Mouse (Mus musculus): Measurements from ENCODE around the gene Diexf.

The Diexf gene

GRCm38 (mm10) chr1:193138087-193138486 is 8.0 kb upstream of the Diexf start:
- DNase-seq = no peak

DNA sequence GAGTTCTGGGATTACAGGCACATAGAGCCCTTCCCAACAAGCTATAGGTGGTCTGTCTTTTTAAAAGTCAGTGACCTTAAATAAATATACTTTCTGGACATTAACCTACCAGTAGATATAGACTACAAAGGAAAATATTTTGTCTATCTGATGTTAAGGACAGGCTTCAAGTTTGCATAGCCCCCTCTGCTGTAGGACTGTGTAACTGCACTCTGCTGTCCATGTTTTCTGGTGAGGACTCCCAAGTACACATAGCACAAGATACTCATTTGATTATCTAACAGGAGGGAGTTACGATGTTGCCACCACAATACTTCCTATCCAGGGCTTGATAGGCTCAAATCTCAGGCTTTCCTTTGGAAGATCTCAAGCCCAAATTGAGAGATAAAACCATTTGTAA is 3.7 kb upstream of the Diexf start:
- DNase-seq = no peak

GRCm38 (mm10) chr1:193132385-193132784 is 2.3 kb upstream of the Diexf start:
- no peak for DNase-seq

DNA sequence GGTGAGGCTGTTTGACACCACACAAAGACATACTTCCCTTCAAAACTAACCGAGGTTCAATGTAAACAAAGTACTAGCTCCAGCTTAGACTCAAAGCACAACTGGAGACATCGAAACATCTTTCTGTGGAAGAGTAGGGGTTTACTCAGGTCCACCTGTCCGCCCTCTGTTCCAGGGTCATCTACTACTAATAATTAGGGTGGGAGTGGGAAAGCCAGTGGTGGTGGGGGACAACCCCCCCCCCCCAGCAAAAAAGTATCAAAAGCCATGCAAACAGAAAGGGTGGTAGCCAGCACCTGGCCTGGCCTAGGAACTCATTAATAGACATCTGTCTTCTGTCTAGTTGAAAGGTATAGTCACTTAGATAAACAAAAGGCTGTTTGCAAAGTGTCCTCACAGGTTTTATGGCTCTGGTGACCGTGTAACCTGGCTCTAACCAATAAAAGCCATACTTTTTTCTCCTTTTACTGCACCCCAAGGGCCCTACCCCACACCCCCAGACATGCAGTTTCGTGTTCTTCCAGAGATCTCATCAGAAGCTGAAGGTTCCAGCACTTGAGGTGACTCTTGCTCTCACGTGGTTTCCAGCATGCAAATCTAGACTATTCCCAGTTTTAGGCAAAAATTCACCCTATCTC is 1.4 kb upstream of the Diexf start:
- no peak for DNase-seq

DNA sequence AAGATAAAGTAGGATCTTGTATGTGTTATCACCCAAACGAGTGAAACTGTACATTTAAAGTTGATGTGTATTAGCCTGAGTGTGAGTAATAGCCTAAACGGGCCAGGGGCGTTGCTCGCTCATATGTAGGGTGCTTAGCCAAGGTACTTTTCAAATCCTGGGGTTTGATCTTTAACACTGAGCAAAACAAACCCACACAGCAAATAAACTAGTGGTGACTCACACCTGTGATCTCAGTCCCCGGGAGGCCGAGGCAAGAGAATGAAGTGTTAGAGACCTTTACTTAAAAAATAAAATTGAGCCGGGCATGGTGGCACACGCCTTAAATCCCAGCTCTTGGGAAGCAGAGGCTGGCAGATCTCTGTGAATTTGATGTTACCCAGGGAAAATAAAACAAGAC is 767 bp upstream of the Diexf start:
- no peak for DNase-seq

DNA sequence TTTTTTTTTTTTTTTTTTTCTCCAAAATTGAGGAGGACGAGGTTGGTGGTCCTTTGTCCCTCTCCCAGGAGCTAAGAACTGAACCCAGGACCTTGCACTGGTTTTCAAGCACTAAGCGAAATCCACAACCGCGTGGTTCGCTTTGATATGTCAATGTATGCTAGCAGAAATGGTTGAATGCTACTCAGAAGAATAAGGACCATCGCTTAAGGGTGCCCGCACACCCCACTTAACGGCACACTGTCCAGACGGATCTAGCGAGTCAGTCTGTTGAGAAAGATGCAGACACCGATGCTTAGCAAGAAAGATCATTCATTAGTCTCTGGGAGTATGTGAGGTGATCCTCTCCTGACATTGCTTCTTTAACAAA is 369 bp upstream of the Diexf start:
- no peak for DNase-seq

- no peak for DNase-seq
Observed at GRCm38 (mm10) chr1:193129321-193129720, 751 bp downstream of the Diexf start.

GRCm38 (mm10) chr1:193128055-193128454 is 2.0 kb downstream of the Diexf start:
- no peak for DNase-seq

GRCm38 (mm10) chr1:193125835-193126234 is 4.2 kb downstream of the Diexf start:
- DNase-seq = no peak

GRCm38 (mm10) chr1:193123290-193123689 is 6.8 kb downstream of the Diexf start:
- DNase-seq = no peak

DNA sequence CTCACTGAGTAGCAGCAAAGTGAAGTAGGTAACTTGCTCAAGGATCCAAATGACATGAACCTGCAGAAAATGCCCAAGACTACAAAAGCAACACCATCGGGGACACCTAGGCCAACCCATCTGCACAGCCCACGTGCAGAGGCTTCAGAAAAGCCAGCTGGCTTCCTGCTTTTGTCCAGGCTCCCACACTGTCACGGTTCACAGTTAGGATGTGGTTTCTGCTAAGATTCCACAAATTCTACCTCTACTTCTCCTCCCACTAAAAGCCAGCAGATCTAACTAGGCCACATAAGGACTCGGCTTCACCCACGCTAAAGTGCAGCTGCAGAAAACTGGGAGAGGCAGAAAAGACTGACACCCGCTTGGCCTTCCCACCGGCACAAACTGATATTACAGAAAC is 7.3 kb downstream of the Diexf start:
- DNase-seq = no peak

GRCm38 (mm10) chr1:193112093-193112492 is 18.0 kb downstream of the Diexf start:
- DNase-seq = no peak

GRCm38 (mm10) chr1:193102996-193103395 is 27.1 kb downstream of the Diexf start:
- no peak for DNase-seq

DNA sequence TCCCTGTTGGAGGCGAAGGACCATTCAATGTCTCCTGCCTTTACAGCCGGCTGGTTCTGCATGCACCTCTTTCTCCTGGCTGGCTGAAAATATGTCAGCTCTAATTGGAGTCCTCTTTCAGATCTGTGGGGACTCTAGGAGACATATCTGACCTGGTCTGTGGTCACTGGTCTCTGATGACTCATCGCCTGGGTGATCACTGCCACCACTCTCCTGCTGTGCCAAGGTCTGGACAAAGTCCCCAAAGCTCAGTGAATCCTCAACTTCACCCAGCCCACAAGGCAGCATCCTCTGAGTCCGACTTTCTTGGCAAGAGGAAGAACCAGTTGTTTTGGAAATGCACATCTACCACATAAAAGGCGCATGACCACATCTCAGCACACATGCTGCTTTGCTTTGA is 27.5 kb downstream of the Diexf start:
- DNase-seq = no peak

GRCm38 (mm10) chr1:193102029-193102428 is 28.0 kb downstream of the Diexf start:
- DNase-seq = no peak

GRCm38 (mm10) chr1:193098946-193099345 is 31.1 kb downstream of the Diexf start:
- no peak for DNase-seq

GRCm38 (mm10) chr1:193093596-193093995 is 36.5 kb downstream of the Diexf start:
- DNase-seq = no peak

- DNase-seq = no peak
Observed at GRCm38 (mm10) chr1:193092771-193093170, 37.3 kb downstream of the Diexf start.

- DNase-seq = no peak
Observed at GRCm38 (mm10) chr1:193090894-193091293, 39.2 kb downstream of the Diexf start.

DNA sequence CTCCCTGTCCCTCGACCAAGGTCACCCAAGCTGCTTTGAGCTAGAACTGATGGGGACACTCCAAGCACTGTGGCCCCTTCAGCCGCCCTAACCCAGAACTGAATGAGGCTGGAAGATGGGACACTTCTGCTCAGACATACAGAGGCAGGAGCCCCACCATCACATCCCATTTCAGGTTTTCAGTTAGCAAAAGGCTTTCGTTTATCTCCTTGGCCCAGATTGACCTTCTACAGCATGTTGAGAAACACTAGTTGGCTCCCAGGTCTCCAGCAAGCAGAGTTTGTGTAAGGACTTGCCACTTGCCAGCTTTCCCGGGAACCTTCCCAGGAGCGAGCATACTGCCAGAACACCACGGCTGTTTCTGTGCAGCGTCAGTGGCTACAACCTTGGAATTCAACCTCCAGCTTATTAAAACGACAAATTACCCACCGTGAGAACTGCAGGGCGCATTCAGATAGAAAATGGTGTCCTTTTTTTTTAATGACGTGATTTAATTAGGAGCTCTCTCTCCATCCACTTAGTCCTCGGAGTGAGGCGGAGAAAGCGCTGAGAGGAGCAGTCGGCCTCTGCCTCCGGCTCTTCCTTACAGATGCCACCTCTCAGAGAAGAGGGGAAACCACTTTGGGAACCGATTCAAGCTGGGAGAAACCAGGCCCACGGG is 39.7 kb downstream of the Diexf start:
- DNase-seq = peak; percentile 31

DNA sequence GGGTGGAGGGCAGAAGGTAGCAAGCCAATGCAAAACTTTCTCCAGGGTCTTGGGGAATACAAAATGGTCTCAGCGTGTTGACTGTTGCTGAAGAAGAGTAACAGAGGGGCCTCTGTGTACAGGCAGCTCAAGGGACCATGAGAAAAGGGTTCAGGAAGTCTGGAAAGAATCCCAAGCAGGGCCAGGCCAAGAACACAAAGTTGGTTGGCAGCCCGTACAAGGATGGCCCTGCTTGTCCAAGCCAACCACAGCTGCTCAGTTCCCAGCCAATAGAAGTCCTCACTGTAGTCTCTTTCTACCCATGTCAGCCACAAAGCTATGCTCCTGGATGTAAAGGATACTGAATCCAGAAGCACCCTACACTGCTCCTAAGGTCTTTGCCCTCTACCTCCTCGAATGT is 40.4 kb downstream of the Diexf start:
- DNase-seq = peak; percentile 14

DNA sequence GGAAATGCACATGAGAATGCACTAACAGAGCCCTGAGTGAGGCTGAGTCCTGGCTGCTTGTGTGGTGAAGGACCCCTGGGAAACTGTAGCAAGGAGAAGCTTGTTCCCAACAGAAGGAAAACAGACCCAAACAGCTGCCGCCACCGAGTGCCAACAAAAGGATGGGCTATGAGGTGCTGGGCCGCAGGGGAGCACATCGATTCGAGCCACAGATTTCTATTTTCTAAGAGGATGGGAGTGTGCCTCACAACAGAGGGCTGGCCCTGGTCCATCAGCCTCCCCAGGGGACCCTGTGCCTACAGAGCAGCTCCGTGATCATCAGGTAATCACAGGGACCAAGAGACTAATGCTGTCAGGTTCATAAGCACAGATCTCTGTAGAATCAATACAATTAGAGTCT is 40.9 kb downstream of the Diexf start:
- DNase-seq = no peak

- no peak for DNase-seq
Observed at GRCm38 (mm10) chr1:193086842-193087476, 43.1 kb downstream of the Diexf start.

DNA sequence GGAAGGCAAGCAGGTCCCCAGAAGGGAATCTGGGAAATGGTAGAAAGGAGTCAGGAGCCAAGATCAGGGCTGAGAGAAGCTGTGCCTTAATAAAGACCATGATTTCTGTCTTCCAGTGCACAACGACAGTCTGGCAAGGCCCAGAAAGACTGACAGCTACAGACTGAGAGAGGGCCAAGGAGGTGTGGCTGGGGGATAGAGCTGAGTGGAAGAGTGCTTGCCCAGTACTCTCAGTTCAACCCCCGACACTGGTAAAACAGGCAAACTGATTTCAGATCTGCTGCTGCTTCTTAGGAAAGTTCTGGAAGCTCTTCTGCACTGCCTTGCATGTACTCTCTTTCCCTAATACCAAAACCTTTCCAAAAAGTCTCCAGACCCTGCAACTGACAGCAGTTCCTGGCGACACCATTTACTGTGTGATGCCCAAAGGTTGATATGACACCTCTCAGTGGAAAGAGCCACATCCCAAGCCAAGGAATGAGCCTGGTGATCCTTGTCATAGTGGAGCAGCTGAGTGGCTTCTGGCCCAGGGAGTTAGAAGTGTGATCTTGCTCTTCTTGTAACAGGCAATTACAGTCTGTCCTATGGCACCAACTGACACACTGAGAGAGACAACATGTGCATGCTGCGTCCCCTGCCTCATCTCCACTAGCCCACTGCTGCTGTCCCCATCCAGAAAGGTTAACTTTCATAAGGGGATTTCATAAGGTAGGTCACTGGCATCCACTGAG is 43.8 kb downstream of the Diexf start:
- DNase-seq = no peak
